Mouse (Mus musculus) thymus, postnatal 4 days (tissue): Measurements from ENCODE around the gene Fam81a.
A peak's percentile ranks its signal among the peaks of the same experiment; 100 is the strongest.

Source experiments
- DNase-seq: peaks from one replicate; pipeline ENCODE4 v3.0.0; 2021

The Fam81a gene

DNA sequence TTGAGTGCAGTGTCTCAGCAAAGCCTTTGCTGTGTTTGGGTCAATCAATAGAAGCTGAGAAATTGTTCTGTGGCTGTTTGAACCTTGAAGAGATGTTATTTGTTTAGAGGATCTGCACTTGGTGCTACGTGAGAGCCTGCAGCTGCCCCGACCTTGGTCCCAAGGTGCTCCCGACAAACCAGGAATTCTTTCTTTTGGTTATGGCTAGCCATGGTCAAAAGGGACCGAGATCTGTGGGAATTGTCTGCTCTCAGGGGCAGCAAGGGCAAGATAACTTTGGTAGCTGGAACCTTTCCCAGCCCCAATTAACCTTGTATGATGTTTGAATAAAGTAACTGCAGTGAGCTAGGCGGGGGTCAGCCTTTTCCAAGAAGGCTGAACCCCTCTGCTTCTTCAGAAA lies 34.2 kb downstream of the Fam81a start:
- no peak for DNase-seq

DNA sequence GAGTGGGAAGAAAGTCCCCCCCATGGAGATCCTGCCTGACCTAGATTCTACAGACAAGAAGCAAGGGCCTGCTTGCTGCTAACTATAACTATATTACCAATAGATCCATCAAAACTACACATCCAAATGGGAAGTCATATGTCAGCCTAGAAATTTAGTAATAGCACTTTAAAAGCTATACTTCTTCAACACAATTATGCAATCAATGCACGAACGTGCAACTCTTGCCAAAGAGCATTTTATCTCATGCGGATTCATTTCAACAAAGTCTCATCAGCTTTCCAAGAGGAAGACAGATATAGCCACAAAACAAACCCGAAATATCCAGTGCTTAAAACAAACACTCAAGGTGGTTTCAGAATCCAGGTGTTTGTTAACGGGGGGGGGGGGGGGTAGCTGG lies 36.8 kb downstream of the Fam81a start:
- no peak for DNase-seq

DNA sequence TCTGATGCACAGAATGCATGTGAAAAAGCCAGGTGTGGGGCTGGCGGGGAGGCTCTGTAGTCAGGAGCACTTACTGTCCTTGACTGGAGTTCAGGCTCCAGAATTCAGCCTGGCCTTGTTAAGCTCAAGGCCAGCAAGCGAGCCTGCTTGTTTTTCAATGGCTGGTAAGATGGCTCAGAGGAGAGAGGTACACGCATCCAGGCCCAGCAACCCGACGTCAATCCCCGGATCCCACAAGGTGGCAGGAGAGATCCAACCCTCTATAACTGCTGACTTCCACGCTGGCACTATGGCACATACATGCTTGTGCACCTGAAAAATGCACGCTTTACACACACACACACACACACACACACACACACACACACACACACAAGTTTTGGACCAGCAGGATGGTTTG lies 39.3 kb downstream of the Fam81a start:
- no peak for DNase-seq

DNA sequence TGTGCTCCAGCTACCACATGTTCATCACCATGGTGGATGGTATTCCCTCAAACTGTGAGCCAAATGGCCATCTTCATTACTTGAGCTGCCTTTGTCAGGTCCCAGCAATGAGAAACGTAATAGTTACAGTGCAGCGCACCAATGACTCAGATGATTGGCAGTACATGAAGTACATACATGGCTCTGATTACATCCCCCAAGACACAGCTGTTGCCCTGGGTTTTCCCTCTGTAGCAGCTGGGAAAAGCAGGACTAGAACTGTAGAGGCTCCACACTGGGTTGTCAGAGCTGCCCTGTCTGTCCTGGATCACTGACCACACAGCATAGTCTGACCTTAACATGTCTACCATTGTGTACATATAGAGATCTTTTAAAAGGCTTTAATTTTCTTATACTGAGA lies 44.8 kb downstream of the Fam81a start:
- DNase-seq, result no peak

DNA sequence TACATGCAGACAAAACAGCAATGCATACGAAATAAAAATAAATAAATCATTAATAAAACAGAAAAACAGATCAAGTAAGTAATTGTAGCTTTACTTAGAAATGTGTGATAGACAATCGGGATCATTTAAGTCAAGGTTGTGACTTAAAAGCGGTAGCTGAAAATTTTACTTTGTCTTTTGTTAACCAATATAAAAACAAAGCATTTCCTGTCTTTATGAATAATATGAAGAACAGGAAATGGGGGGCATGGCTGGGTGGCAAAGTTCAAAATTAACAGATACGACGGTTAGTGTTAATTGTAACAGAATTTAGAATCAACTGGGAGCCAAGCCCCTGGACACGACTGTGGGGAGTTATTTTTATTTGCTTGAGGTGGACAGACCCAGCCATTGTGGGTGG lies 47.3 kb downstream of the Fam81a start:
- DNase-seq, result no peak

DNA sequence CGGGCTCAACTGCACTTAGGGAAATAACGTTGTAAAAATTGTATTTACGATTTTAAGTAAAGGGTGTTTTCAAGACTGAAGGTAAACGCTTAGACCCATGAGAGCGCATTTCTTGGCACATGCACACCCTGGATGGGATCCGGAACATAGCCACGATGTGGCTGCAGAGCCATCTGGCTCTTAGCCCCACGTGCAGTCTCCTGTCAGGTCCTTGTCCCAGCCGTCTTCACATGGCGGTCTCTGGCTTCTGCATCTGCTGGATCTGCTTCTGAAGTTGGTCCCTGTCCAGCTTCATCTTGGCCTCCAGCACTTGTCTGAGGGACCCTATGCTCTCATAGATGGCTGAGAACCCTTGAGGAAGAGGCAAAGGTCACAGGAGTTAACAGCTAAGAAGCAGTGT lies 51.8 kb downstream of the Fam81a start:
- no peak for DNase-seq

DNA sequence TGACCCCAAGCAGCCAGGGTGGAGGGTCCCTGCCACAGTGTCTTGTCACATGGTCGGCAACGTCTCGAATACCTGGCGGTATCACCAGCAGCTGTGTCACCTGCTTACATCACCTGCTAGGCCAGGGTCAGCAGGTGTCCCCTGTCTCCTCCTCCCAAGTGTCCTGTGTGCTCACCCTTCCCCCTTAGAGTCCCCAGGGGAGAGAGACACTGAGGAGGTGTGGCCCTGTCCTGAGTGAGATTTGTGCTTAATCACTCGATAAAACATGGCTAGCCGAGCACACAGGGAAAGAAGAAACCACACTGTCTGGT lies 53.6 kb downstream of the Fam81a start:
- no peak for DNase-seq

DNA sequence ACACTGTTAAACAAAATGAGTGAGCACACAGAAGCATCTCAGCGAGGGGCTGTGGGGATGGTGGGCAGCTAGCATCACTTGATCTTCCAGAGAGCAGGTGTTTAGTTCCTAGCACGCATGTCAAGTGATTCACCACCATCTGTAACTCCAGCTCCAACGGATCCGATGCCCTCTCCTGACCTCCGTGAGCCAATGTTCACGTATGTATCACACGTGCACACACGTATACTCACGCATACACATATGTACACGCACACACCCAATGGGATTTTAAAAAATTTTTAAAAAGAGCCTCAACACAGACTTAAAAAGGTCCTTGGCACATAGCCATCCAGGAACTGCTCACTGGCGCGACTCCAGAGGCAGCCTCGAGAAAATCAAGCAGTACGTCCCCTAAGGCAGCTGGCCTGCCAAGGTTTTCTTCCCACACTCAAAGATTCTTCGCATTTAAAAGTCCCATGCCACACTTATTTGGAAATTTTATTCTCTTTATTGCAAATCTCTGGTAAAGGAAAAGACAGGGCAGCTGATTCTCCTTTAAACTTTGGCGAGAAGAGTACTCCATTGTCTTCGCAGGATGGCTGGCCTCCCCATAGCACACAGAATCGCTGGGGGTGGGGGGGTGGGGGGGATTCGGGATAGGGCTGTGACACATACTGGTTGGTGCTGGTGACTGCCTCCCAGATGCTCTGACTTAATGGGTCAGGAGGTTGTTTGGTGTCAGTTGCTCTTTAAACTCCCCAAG lies 54.1 kb downstream of the Fam81a start:
- no peak for DNase-seq

DNA sequence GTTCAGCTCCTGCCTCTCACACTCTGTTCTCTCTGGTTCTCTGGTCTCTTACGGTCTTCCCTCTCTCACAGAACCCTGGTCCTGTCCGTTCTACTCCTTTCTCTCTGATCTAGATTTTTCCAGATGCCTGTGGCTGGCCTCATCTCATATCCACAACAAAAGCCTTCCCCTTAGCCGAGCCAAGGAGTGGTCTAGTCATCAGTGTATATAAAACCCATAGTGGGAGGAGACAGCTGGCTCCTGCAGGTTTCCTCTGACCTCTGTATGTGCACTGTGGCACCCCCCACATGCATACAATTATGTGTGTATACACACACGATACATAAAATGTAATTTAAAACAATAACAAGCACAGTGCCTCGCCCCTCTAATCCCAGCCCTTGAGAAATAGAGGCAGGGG lies 55.0 kb downstream of the Fam81a start:
- DNase-seq, result no peak

DNA sequence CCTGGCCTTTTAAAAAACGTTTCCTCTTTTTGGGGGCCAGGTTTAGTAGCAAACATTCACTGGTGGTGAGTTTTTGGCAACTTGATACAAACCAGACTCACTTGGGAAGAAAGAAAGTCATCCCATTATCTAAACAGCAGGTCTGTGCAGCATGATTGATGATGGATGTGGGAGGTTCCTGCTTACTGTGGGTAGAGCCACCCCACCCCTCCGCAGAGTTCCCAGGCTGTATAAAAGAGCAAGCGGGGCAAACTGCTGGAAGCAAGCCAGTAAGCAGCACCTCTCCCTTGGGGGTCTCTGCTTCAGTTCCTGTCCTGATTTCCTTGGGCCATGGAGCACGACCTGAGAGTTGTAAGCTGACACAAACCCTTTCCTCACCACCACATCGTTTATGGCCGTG lies 56.3 kb downstream of the Fam81a start:
- DNase-seq, result no peak

DNA sequence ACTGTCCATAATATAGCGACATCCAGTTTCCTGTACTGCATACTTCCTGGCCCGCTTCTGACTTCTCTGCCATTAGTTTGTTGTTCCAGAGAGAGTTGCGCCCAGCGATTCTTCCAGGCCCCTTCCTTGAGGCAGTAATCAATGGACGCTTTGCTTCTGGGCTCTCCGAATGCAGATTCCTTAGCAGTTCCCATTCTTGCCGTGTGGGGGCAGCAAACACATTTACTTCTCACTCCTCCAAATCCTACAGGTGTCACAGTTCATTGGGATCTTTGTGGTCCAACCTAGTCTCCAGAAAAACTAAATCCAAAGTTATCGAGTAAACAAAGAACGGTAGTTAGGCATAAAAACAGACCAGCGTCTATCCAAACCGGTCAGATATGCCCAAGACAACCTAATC lies 58.3 kb downstream of the Fam81a start:
- peak; percentile 68 for DNase-seq

DNA sequence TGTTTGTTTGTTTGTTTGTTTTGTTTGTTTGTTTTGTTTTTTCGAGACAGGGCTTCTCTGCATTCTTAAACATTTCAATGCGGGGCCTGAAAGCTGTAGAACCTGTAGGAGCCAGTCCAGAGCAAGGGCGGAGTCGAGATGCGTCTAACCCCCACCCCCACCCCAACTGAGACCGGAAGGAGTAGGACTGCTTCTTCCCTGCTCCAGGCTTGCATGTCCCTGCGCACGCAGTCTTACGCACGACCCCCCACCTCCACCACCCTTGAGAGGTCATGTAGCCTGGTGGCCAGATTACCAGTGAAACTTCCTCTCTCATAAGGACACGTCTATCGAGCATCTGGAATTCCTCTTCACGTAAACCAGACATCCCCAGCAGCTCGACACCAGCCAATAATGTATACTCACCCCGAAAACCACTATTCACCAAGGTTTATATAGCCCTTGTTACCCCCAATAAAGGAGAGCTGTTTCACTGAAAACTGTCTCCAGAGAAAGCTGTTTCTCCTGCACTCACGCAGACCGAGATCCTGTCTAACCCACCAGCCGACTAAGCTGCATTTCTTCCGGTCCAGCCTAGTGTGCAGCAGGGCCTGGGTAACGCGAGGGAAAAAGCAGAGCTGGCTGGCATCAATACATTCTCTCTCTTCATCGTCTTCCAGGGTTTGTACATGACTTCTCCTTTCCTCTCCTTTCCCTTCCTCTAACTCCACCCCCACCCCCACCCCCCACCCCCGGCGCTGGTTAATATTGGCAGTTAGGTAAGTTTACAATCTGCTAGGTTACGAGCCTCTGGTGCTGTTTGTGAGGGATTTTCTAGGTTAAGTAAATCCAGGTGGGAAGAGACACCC lies 59.8 kb downstream of the Fam81a start:
- no peak for DNase-seq

DNA sequence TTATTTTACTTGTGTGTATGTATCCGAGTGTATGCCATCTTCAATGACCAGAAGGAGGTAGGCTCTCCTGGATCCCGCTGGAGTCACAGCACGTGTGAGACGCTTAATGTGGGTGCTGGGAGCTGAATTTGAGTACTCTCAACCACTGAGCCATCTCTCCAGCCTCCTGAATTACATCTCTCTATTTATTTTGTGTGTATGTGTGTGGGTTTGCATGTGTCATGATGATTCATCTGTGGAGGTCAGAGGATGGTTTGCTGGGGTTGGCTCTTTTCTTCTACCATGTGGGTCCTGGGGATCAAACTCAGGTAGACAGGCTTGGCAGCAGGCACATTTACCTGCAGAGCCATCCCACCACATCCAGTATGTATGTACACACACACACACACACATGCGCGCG lies 60.6 kb downstream of the Fam81a start:
- no peak for DNase-seq

DNA sequence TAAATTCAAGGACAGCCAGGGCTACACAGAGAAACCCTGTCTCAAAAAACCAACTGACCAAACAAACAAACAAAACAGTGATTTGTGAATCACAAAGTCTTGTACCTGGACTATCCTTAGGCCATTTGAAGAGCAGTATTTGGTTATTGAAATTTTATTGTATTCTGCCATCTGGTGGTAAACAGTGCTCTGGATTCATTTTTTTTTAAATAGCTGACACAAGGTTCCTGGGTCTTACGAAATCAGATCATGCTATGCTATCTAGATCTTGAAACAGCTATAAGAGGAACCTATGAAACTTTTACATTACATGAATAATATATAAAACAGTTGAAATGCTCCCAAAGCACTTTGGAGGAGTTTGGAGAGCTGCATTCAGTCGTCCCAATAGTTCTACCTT lies 61.4 kb downstream of the Fam81a start:
- no peak for DNase-seq

DNA sequence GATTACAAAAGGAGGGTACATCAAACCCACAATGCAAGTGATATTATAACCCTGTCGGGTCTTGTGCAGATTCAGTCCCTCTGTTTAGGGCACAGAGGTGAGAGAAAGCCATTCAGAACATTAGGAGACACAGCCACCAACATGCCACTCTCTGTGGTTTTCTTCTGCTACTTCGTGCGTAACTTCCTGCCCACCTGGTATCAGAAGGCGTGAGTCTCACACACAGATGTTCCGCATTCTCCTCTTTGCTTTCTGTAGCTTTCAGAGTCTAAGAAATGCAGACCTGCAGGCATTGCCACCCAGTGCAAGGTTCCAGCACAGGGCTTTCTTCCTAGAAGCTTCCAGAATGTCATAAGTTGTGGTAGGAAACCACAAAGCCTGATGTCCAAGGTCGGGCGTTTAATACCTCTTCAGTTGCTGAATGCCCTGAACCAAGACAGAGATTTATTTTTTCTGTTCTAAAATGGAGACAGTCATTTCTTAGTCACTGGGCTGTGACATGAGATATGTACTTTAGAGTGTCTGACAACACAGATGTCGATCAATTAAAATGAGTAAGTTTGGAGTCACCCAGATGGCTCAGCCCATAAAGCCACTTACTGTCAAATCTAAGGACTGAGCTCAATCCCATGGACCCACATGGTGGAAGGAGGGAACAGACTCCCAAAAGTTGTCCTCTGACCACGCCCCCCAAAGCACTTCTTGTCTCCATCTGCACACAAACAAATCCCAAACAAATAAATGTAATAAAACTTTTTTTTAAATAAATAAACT lies 62.1 kb downstream of the Fam81a start:
- peak; percentile 62 for DNase-seq

DNA sequence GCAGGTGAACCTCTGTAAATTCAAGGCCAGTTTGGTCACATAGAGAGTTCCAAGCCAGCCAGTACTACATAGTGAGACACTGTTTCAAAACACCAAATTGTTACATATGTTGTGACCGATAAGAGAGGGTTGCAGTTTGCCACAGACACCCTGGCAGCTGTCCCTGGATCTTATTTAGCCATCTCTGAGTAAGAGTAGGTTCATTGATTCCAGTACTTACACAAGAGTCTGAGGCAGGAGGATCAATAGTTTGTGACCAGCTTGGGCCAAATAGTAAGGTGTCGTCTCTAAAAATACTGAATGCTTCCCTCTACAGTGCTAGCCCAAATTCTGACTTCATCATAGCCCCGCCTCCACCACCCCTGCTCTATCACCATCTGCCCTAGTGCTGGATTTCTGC lies 64.3 kb downstream of the Fam81a start:
- DNase-seq, result peak; percentile 34

DNA sequence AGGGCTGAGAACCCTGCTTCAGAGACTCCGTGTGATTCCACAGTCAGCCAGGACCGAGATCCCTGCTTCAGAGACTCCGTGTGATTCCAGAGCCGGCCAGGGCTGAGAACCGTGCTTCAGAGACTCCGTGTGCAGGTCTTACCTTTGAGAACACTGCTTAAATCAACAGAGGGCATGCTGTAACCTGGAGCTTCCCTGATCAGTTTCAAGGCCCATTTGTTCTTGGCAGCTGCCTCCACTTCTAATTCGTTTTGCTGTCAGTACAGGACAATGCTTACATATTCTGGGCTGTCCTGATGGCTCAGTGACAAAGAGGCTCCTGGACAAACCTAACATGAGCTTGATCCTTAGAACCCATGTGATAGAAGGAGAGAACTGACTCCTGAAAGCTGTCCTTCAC lies 65.2 kb downstream of the Fam81a start:
- no peak for DNase-seq

DNA sequence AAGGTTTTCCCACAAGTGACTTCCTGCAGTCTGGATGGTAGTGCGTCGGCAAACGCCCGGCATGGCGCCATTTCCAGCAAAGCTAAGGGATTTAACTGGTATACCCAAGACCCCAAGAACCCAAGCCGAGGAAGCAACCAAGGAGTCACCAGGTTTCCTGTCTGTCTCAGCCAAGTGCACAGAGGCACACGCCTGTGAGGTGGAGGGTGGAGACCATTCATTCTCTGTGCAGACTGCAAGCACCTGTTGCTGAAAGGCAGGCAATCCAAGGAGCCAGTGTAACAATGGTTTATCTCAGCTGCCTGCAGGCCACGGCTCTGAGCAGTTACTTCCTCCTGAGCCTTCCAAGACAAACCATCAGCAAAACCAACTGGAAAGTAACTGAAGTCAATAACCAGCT lies 70.0 kb downstream of the Fam81a start:
- DNase-seq, result peak; percentile 61

DNA sequence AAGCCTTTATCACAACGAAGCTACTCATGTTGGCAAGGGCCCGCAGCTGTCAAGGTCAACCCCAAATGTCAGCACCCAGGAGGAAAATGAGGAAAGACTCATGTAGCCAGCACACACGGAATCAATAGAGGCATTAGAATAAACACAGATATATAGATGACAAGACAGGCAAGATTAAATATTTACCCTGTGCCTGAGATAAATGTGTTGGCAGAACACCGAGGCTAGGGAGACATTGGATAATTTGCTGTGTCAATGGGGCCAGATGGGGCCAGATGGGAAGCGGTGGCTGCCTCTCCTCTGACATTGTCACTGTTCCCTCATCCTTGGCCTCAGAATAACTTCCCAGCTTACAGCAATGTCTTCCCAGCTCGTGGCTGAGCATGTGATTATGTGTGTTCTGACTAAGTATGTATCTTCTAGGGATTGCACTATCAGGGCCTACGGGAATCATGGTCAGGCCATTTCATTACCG lies 72.4 kb downstream of the Fam81a start:
- DNase-seq, result no peak

DNA sequence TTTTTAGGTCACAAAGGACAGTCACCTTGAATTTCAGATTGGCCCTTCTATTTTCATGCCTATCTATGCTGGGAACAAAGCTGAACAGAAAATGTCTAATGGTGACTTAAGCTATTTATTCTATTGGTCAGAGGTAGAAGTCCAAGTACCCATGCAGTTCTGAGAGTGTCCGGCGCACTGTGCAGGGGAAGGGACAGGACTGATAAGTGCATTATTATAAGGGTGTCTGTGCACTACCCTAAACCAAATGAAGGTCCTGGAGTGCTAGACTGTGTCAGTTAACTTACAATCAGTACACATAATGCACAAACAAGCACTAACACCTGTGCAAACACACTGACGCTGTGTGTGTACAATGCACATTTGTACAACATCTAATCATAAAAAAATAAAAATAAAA lies 74.9 kb downstream of the Fam81a start:
- no peak for DNase-seq

DNA sequence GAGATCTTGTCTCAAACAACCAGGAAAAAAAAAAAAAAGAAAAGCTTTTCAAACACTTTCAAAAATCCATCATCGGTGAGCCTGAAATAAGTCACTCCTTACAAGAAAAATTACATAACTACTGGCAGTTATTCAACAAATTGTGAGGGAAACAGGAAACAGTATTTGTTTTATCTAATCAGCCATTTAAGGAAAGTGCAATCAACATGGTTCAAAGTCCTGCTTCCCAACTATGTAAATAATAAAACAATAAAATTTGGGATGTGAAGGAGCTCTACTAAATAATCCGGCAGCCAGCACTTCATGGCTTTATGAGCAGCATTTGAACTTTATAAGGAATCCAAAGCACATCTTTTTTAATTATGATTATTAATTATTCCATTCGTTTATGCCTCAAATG lies 80.3 kb downstream of the Fam81a start:
- DNase-seq, result no peak

DNA sequence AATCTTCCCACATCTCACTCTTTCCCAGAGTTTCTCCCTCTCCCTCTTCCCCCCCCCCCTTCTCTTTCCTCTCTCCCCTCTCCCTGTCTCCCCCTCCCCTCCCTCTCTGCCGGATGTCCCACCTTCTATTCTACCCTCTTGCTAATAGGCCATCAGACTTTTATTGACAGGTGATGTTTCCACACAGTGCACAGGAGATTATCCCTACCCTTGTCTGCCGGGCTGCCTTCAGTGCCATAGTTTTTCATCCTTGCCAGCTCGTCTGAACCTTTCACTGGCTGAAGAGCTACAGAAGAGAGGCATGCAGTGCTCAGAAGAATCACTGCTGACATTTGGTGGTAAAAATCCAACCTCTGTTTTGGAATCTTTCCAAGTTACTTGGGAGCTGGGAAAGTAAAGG lies 88.9 kb downstream of the Fam81a start:
- no peak for DNase-seq

DNA sequence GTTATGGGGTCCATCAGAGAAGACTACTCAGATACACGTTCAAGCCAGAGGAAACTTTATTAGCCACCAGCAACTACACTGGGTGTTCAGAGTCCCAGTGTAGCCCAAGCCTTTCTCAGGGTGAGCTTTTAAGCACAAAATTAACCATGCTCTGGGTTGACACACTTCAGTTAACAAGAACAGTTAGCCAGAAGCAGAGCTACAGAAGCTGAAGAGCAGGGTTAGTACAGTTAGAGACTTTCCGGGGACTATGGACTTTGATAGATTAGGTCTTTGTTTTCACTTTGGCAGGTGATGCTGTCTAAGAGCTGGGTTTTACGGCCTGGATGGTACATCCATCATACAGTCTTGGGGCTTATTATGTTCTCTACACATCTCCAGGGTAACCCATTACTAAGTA lies 89.6 kb downstream of the Fam81a start:
- no peak for DNase-seq

DNA sequence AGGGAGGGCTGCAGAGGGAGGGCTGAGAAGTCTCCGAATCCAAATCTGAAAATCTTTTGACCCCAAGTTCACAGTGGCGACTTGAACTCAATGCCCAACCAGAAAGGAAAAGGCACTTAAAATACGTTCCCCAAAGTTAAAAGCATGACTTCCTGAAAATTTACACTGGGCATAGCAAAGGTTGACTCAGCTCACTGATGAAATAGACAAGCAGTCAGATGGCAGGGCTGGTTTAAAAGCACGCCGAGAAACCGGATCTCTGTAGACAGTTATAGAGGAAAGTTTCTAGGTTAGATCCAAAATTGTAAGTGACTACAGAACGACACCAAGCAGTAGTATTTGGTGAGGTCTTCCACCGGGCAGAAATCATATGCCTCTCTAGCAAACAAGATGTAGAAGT lies 92.5 kb downstream of the Fam81a start:
- no peak for DNase-seq
